Mouse (Mus musculus) CD4-positive helper T cell, adult 2 months (primary cell): ENCODE measurements at regions not wholly inside any gene's neighbourhood (a gene's known extent, or its start where the extent isn't known, plus 50 kb on each side); places are given as distances from the start of the nearest gene placed in this dataset.

ENCODE experiments used
- DNase-seq: peaks from one replicate; pipeline ENCODE4 v3.0.0-alpha.2; 2012; ENCODE audit warnings: low read depth, missing footprints, low spot score

DNA sequence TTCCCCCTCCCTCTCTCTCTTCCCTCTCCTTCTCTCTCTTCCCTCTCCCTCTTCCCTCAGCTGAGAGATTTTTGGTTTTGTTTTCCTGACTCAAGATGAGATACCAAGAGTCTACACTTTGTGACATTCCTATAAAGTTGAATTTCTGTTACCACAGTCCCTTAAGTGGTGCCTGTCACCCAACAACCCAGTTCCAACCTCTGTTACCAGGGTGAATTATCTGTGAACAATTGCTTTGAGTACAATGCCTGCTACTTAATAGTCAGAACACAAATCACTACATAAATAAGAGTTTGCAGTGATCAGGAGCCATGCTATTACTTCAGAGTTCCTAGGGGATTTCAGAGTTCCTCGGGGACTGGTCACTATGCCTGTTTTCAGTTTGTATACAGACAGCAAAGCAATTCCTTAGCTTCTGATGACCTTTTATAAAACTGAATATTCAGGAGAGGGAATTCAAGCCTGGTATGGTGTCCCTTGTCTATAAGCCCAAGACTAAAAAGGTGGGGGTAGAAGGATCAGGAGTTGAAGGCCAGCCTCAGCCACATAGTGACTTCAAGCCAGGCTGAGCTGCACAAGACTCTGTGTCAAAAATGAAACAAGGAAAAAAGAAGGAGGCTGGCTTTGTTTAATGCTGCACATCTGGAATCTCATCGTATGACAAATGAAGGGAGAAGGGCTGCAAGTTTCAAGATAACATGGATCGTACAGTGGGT lies 99.2 kb upstream of the F13a1 start:
- DNase-seq: no peak

DNA sequence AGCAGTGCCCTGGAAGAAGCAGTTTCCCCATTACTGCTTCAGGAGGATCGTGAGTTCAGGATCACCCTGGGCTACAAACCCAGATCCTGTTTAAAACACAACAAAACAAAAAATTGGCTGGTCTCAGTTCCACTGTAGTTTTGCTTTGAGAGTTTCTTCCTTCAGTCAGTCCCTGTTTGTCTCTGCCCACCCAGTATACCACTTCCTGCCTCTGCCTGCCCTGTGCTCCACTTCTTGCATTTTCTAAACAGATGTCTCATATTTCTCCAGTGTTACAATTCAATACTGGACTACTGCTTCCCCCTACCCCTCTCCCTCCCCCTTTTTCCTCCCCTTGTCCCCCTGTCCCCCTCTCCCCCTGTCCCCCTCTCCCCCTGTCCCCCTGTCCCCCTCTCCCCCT lies 98.6 kb upstream of the F13a1 start:
- DNase-seq: peak; percentile 43

DNA sequence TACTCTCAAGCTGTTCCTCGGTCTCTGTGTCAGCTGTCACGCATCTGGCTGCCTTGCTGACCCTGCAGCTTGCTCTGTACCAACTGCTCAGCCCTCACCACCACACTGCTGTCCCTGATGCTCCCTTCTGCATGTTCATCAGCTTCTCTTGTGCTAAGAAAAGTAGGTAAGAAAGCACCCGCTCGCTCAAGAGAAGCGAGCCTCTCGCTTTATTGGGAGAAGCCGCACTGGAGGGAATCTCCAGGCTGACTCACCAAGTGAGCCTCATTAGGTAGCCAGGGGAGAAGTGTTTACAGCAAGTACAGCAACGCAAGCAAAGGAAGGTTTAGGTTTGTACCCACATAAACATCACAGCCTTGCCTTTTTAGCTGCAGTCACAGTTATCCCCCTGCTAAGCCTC lies 97.7 kb upstream of the F13a1 start:
- no peak for DNase-seq

DNA sequence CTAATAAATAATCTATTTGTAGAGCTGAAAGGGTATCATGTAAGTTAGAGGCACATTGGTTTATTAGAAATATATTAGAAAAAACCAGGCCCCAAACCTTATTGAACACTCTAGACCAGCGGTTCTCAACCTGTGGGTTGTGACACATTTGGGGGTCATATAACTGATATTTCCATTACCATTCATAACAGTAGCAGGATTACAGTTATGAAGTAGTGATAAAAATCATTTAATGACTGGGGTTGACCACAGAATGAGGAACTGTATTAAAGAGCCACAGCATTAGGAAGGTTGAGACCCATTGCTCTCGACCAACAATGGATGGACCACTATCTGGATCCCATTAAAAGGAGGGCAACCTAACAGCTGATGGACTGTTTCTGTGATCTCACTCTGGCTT lies 92.8 kb upstream of the F13a1 start:
- no peak for DNase-seq

GRCm38 (mm10) chr13:37135115-37135514 lies 85.1 kb upstream of the F13a1 start:
- no peak for DNase-seq

DNA sequence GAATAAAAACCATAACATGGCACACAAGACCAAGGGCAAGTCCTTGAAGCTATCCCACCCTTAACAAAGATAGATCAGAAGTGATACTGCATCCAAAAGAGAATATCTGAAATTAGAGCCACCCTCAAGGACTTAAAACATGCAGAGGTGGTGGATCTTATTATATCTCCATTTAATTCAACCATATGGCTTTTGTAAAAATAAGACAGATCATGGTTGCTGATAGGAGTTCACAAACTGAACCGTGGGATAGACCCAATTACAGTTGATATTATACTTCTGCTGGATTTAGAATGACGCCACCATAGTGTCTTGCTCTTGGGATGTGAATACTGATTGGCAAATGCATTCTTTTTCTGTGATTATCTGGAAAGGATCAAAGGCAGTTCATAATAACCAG lies 84.5 kb upstream of the F13a1 start:
- DNase-seq: no peak

DNA sequence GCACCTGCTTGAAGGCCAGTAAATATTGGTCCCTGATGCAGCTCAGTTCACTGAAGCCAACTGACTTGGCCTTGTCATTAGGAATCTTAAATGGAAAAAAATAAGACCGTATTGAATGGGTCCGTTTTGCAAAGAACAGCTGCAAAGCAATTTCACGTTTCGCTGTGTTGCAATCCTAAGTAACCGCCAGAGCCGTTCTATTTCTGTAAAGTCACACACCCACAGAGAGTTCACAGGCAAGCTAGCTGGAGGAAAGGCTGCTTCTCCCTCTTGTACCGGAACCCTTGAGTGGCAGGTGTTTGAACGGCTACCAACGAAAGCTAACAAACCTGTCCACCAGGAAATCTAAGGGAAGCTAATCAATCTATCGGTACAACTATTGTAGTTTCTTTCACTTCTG lies 80.6 kb upstream of the F13a1 start:
- no peak for DNase-seq

DNA sequence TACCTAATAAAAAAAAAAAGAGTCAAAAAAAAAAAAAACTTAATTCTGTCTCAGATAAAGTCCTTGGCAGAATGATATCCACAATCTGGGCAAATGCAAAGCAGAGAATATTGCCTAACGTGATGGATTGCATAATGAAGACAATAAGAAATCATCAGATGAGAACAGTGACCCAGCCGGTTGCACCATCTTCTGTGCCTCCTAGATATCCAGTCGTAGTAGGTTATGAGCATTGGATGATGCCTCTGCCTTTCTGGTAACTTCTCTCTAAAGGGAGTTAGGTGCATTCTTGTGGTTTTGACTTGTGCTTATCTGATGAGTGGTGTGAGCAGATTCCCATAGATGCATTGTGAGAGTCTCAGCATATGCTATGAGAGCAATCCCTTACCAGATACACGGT lies 71.6 kb upstream of the F13a1 start:
- peak; percentile 25 for DNase-seq

DNA sequence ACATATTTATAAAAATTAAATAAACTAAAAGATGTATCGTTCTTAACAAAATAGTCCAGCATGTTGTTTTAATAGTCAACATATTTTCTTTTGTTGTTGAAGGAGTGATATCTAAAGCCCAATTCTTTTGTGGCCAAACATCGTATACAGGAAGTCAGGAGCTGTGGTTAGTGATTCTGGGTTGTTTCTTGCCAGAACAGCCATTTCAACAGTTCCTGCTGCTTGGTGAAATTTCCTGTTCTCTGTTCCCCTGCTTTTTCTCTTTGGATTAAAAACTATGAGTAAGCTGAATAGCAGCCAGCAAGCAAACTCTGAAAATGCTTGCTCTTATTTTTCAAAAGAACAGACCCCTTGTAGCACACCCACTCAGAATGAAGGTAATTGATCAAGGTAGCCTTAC lies 70.2 kb upstream of the F13a1 start:
- DNase-seq: no peak

DNA sequence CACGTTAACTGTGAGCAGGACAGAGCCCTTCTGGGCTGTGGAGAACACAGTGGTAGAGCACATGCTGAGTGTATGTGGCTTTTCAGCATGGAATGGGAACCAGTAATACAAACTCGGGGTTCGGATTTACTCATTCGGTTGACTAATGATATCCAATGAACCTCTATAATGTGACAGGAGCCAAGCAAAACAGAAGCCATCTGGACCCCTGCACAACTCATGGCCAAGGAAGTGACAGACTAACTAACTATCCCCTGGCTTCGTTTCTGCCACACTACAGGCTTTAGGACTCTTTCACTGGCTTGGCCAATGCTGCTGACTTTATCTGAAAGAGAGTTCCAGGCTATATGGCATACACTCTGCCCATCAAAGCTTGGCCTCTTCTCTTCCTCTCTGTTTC lies 64.3 kb upstream of the F13a1 start:
- DNase-seq: no peak

DNA sequence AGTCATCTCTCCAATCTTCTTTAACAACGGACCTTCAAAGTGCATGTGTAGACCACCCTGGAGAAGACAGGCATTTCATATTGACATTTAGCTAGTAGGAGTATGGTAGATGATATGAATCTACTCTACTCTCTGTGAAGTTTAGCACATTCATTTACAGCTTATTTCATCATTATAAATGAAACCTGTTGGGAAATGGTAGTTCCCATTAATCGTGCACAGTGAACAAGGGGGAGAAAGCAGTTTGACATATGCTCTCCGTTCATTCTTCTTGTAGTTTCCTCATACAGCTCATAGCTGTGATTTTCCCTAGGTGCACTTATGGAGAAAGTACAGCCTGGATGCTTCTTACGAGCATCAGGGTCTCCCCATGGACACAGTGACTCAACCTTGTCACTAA lies 61.7 kb upstream of the F13a1 start:
- DNase-seq: no peak

DNA sequence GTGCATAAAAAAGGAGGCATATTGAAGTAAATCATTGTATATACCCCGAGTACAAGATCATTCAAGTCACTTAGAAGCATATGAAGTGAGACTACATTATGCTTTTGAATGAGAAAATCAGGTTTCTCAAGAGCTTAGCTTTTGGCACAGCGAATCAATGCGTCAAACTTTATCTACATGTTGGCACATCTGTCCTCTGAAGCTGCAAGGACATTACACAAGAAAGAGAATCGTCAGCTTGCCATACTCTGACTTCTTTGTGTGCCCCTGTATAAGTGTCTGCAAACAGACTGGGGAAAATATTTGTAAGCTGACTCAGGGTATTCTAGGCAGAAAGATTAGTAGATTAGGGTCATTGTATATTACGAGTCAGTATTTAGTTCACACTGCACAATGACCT lies 57.7 kb upstream of the F13a1 start:
- no peak for DNase-seq

DNA sequence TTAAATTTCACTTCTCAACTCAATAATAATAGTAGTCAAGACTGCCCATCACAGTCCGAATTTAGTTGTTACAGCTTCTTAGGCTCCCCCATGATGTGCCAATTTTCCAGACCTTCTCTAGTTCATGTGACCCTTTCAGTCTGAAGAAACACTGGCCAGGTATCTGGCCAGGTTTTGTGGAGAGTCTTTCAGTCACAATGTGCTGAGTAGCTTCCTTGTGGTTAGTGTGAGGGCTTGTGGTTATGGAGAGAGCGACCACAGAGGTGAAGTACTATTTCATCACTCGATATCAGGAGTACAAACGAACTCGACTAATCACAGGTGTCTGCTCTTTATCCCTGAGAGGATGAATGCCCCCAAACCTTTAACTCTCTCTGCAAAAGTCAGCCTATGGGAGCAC lies 56.0 kb upstream of the F13a1 start:
- DNase-seq: no peak

GRCm38 (mm10) chr13:37104410-37105294 lies 54.6 kb upstream of the F13a1 start:
- DNase-seq: no peak

- DNase-seq: no peak
These were observed 53.8 kb upstream of the F13a1 start for GRCm38 (mm10) chr13:37103741-37104296.

DNA sequence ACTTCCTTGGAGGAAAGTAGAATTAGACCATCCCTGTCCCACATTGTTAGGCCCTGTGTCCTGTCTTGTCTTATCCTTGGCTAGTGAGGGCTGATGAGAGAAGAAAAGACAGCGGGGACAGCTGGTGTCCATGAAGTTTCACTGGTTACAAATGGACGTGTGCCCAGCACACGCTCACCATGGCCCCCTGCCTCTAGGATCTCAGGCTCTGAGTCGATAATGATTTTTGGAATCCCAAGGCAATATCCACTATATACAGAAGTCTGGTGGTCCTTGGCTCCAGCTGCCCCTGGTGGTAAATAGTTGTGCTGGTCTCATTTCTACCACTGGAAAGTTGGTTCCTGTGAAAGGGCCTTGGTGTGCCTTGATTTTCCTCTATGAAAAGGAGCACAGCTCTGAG lies 51.7 kb upstream of the F13a1 start:
- DNase-seq: no peak
